Mouse (Mus musculus): ENCODE measurements around the gene Clec2d.
"Not testable (repeated sequence)": the region's sequence is repeated elsewhere in the genome, so short reads cannot be mapped to it uniquely, and the experiment has no call there.

The Clec2d gene

GRCm38 (mm10) chr6:129180403-129181169, at the start of gene Clec2d:
Gene Clec2d (plus strand): TSS chr6:129180615.
- DNase-seq (ENCODE audit: low read depth, low spot score), result peak; percentile 69

- no peak for DNase-seq (ENCODE audit: low read depth, low spot score)
These were observed 47.6 kb upstream of the Clec2d start for GRCm38 (mm10) chr6:129132604-129133341.

- no peak for DNase-seq (ENCODE audit: low read depth, low spot score)
These were observed 33.6 kb upstream of the Clec2d start for GRCm38 (mm10) chr6:129146812-129147211.

- no peak for DNase-seq (ENCODE audit: low read depth, low spot score)
These were observed 20.3 kb upstream of the Clec2d start for GRCm38 (mm10) chr6:129160103-129160502.

GRCm38 (mm10) chr6:129161136-129161535, 19.3 kb upstream of the Clec2d start:
- no peak for DNase-seq (ENCODE audit: low read depth, low spot score)

- DNase-seq (ENCODE audit: low read depth, low spot score), result no peak
These were observed 18.5 kb upstream of the Clec2d start for GRCm38 (mm10) chr6:129161951-129162350.

GRCm38 (mm10) chr6:129162587-129163159, 17.7 kb upstream of the Clec2d start:
- DNase-seq (ENCODE audit: low read depth, low spot score), result no peak

GRCm38 (mm10) chr6:129163606-129164005, 16.8 kb upstream of the Clec2d start:
- DNase-seq (ENCODE audit: low read depth, low spot score), result no peak

GRCm38 (mm10) chr6:129170925-129171324, 9.5 kb upstream of the Clec2d start:
- no peak for DNase-seq (ENCODE audit: low read depth, low spot score)

- no peak for DNase-seq (ENCODE audit: low read depth, low spot score)
These were observed 8.7 kb upstream of the Clec2d start for GRCm38 (mm10) chr6:129171675-129172074.

- no peak for DNase-seq (ENCODE audit: low read depth, low spot score)
These were observed 5.6 kb upstream of the Clec2d start for GRCm38 (mm10) chr6:129174836-129175235.

- no peak for DNase-seq (ENCODE audit: low read depth, low spot score)
These were observed 4.8 kb upstream of the Clec2d start for GRCm38 (mm10) chr6:129175612-129176011.

- no peak for DNase-seq (ENCODE audit: low read depth, low spot score)
These were observed 3.8 kb upstream of the Clec2d start for GRCm38 (mm10) chr6:129176621-129177020.

GRCm38 (mm10) chr6:129179281-129179680, 1.1 kb upstream of the Clec2d start:
- DNase-seq (ENCODE audit: low read depth, low spot score), result no peak

- not testable (repeated sequence) for DNase-seq (ENCODE audit: low read depth, low spot score)
These were observed 584 bp upstream of the Clec2d start for GRCm38 (mm10) chr6:129179831-129180230.

- no peak for DNase-seq (ENCODE audit: low read depth, low spot score)
These were observed 834 bp downstream of the Clec2d start for GRCm38 (mm10) chr6:129181249-129181648.

- DNase-seq (ENCODE audit: low read depth, low spot score), result no peak
These were observed 1.3 kb downstream of the Clec2d start for GRCm38 (mm10) chr6:129181683-129182082.

- DNase-seq (ENCODE audit: low read depth, low spot score), result no peak
These were observed 2.1 kb downstream of the Clec2d start for GRCm38 (mm10) chr6:129182518-129182917.

GRCm38 (mm10) chr6:129184001-129184400, 3.6 kb downstream of the Clec2d start:
- DNase-seq (ENCODE audit: low read depth, low spot score), result peak; percentile 1

GRCm38 (mm10) chr6:129184788-129185187, 4.4 kb downstream of the Clec2d start:
- no peak for DNase-seq (ENCODE audit: low read depth, low spot score)

- DNase-seq (ENCODE audit: low read depth, low spot score), result no peak
These were observed 5.6 kb downstream of the Clec2d start for GRCm38 (mm10) chr6:129186022-129186421.

- DNase-seq (ENCODE audit: low read depth, low spot score), result no peak
These were observed 6.2 kb downstream of the Clec2d start for GRCm38 (mm10) chr6:129186457-129187199.

Data from ZHBTc4 (cell line).